Mouse (Mus musculus): ENCODE measurements at regions not wholly inside any gene's neighbourhood (a gene's known extent, or its start where the extent isn't known, plus 50 kb on each side); places are given as distances from the start of the nearest gene placed in this dataset.

GRCm38 (mm10) chr12:94749747-94750515, 942.1 kb upstream of the Flrt2 start:
- DNase-seq: no peak

GRCm38 (mm10) chr12:94755754-94756153, 936.3 kb upstream of the Flrt2 start:
- no peak for DNase-seq

GRCm38 (mm10) chr12:94795913-94796615, 896.0 kb upstream of the Flrt2 start:
- no peak for DNase-seq

- no peak for DNase-seq
Measured at GRCm38 (mm10) chr12:94804692-94805091, 887.3 kb upstream of the Flrt2 start.

GRCm38 (mm10) chr12:94831400-94831799, 860.6 kb upstream of the Flrt2 start:
- no peak for DNase-seq

- no peak for DNase-seq
Measured at GRCm38 (mm10) chr12:94862720-94863119, 829.3 kb upstream of the Flrt2 start.

- DNase-seq: no peak
Measured at GRCm38 (mm10) chr12:94910816-94911215, 781.2 kb upstream of the Flrt2 start.

- no peak for DNase-seq
Measured at GRCm38 (mm10) chr12:94943067-94943466, 749.0 kb upstream of the Flrt2 start.

Small RNA genes lying in the stretch of these regions (microRNA-seq; reads per million reads assigned to microRNA genes)
- 0 reads per million in 2 experiments for gene Mir8099-2
